Mouse (Mus musculus): Measurements from ENCODE around the gene Mpv17l2.

Gene Mpv17l2

DNA sequence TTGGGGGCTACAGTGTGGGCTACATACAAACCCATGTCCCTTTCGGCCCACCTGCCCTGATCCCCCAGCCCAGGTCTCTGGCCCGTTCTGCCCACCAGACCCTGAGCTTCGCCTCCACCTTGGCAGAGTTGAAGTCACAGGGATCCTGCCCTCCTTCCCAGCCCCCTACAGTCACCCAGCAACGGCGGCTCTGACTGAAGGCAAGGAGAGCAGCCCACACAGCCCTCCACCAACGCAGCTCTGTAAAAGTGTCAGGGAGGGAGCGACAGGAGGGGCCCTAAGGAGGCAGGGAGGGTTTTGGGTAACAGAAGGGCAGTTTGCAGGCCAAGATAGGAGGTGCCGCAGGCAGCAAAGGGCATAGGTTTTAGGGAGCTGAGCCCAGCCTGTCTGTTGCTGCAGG is 30.1 kb upstream of the Mpv17l2 start:
- no peak for DNase-seq (ENCODE audit: inconsistent ontology term)

DNA sequence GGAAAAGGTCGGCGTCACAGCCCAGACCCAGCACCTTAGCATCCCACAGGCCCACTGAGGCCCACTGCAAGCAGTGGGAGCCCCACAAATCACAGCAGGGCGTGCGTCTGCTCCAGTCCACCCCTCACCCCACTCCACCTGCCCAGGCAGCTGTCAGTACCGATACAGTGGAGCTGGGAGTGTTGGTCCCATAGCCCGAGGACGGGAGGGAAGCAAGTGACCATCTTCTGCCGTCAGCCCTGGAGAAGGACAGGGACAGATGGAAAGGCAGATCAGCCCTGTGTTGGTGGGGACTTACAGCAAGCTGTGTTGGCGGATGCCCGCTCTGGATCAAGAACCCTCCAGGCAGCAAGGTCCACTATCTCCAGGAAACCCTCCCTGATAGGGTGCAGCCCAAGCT is 28.3 kb upstream of the Mpv17l2 start:
- DNase-seq (ENCODE audit: inconsistent ontology term) = no peak

DNA sequence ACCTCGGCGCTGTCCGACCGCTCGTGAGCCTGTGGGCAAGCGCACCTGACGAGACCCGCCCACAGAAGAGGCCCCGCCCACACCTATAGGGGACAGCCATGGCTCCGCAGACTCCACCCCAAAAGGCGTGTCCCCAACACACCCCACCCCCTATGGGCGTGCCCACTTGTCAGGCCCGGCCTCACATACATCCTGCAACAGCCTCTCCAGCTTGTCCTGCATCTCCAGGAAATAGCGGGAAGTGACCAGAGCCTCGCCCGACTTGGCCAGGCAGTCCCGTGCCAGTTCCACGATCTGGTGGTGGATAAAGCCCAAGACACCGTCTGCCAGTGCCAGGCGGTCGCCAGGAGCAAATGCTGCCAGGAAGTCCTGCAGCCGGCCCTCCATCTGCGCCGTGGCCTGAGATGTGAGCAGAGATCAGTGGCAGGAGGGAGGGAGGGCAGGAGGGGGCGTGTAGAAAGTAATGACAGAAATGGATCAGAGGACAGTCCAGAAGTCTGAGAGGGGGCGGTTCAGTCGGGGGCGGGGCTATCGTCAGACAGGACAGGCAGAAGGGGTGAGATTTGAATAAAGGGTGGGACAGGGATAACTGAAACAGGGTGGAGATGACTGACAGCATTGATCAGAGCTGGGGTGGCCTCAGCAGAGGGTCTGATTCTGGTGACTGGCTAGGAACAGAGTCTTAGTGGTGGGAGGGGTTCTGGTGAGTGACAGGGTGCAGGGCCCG is 27.4 kb upstream of the Mpv17l2 start:
- DNase-seq (ENCODE audit: inconsistent ontology term) = no peak

DNA sequence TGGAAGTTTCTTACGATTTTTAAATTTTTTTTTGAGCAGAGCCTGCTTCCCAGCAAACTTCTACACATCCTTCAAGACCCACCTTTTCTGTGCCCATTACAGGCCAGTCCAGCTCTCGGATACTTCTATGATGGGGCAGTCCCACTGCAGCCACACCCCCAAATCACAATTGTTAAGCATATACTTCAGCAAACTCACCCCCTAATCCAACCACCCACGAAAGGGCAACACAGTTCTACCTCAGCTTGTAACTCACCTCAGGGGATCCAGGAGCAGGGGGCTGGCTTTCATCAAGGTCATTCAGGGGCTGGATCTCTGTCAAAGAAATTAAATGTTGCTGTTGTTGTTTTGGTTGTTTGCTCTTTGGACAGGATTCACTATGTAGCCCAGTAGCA is 26.3 kb upstream of the Mpv17l2 start:
- no peak for DNase-seq (ENCODE audit: inconsistent ontology term)

DNA sequence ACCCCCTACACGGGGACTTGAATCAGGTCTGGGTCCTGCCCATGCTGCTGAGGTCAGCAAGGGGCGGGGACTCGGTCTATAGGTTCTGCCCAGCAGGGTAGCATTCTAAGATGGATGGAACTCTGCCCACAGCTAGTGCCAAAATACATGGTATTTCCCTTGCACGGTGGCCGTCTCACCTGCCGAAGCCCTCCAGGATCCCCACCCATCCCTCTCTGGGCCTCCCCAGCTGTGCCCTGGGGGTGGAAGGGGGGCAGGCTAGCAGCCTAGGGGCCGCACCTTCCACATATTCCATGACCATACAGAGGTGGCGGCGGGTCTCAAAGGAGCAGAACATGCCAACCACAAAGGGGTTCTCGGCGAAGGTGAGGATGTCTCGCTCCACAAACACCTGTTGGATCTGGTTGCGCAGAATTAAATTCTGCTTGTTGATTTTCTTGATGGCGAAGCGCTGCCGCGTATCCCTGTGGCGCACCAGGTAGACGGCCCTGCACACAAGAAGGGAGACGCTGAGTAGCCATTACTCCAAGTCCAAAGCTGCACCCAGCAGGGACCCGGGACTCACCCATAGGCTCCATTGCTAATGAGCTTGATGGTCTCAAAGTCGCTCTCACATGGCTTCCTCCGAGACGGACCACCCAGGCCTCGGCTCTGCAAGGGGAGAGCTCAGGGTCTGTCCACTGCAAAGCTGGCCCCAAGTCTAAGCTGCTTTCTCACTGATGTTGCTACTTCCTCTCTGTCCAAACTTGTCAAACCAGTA is 25.7 kb upstream of the Mpv17l2 start:
- DNase-seq (ENCODE audit: inconsistent ontology term) = no peak

DNA sequence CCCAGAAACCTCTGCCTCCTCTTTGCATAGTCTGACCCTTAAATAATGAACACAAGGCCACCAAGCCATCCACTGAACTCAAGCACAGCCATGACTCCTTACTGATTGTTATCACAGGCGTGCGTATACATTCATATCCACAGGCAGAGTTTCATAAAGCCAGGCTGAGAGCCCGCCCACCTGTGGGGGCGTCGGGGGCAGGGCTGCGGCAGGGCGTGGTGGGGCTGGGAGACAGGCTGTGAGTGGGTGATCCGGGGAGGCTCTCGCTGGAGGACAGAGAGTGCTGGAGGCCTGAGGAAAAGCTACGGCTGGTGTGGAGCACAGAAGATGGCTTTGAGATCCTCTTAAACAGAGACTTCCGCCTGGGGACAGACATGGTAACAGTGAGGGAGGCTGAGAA is 19.3 kb upstream of the Mpv17l2 start:
- no peak for DNase-seq (ENCODE audit: inconsistent ontology term)

DNA sequence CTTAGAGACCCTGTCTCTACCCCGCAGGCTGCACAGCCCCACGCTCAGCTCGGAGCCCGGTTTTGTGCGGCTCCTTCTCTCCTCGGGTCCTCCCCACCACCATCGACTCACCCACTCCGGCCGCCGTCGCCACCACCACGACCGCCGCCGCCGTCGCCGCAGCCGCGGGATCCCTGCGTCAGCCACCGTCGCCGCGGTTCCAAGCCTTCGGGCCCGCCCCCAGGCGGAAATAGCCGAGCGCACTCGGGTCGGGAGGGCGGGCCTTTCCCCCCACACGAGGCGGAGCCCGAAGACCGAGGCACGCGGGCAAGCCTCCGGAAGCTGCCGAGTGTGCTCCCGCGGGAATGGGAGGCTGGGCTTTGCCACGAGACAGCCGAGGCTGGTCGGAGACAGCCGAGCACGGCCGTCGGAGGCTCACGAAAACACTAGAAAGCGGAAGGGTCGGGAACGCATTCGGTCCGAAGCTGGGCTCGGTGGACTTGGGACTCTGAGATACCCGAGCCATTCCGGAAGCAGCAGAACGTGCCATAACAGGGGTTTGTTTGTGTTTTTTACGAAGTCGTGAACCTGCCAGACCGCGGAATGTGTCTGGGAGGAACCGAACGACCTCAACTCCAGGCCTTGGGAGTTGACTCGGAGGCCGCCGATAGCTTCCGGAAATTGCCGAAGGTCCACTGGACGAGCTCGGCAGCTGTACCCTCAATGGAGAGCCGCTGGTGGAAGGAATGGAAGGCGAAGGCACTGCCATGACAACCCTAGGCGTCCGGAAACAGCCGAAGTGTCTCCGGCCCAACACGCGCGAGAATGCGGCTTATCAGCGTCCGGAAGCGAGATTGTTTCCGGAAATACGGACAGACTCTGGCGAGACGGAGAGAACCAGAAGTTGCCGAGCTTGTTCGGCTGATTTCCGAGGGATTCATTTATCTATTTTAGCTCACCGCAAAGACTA is 16.0 kb upstream of the Mpv17l2 start, which contains the start of gene Pik3r2:
TSS of gene Pik3r2 (minus strand) at position 218 of the 949 bp plus-strand sequence.
- peak; percentile 98 for DNase-seq (ENCODE audit: inconsistent ontology term)

DNA sequence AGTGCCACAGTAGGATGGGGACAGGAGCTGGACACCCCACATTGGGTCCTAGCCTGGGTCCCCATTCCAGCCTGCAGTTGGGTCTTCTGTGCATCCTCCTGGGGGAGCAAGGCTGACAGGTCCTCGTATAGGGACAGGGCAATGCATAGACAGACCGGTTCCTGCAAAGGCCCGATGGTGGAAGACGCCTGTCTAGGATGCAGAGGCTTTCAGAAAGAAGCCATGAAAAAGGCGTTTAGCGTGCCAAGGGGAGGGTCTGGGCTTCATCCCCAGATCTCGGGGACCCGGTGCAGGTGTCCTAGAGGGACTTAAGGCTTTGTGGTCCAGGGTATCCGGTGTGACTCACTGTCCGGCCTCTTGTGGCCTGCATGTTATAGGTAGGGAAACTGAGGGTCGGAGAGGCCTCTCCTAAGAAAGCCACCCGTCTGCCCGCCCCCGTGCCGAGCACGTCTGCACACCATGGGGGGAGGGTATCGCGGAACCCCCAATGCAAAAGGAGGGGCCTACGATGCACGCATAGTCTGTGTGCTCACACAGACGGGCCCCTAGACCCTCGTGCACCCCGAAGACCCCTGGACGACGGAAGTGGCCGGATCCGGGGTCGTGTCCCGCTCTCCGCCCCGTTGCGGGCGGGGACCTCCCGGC is 15.2 kb upstream of the Mpv17l2 start:
- DNase-seq (ENCODE audit: inconsistent ontology term) = peak; percentile 37

DNA sequence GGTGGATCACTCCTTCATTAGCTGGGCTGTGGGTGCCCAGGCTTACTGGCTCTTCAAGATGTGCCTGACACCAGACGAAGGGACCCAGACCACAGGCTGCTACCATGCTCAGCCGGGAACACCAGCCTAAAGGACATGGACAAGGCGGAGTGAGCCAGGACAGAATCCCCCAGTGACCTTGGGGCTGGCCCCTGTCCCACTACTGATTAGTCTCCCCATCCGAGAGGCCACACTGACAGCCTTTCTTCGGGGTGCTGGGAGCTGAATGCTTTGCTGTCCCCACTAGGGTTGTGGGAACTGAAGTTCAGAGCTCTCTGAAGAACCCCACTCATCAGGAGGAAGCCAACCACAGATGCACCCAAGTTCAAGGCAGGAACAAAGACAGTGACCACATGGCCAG is 14.5 kb upstream of the Mpv17l2 start:
- no peak for DNase-seq (ENCODE audit: inconsistent ontology term)

DNA sequence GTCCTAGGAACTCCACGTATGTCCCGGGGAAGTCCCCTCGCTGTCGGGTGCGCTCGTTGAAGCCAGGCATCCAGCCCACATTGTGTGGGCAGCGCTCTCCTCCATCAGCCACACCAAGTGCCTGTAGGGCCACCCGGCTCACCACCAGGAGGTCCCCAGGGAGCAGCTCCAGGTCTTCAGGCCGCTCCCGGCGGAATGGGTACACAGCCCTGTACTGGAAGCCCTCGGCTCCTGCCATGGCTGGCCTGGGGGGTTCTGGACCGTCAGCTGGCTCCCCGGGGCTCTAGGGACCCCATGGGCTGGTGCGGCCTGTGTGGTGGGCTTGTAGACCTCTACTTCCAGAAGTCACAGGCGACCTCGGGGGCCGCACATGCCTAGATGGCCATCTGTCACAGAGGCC is 14.0 kb upstream of the Mpv17l2 start:
- DNase-seq (ENCODE audit: inconsistent ontology term) = no peak

DNA sequence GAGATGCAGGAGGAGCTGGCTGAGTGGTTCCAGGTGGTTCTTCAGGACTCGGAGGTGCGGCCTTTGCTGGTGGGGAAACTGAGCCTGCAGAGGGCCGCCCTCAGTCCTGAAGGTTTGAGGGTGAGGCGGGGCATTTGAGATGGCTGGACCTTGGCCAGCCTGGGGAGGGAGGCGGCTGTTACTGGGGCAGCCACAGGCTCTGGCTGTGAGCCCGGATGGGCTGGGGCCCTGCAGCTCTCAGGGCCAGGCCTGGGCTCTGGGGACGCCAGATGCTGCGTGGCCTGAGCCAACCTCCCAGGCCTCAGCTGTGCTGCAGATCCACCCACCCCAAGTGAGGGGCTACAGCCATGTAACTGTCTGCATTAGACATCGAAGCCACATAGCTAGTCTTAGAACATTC is 13.1 kb upstream of the Mpv17l2 start:
- DNase-seq (ENCODE audit: inconsistent ontology term) = peak; percentile 89

DNA sequence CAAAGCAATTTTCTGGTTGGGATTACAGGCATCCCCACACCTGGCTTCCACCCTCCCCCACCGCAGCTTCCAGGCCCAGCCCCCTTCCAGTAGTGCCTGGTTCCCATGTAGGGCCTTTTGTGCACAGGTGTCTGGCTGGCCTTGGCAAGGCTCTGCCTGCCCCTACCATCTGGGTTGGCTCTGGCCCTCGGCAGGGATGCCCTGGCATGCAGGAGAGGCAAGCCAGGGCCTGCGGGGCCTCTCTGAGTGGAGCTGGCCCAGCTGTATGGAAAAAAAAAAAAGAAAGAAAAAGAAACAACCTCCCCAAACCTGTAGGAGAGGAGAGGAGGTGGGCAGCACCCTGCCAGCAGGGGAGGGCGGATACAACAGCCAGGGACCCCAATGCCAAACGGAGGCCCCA is 12.7 kb upstream of the Mpv17l2 start:
- peak; percentile 56 for DNase-seq (ENCODE audit: inconsistent ontology term)

DNA sequence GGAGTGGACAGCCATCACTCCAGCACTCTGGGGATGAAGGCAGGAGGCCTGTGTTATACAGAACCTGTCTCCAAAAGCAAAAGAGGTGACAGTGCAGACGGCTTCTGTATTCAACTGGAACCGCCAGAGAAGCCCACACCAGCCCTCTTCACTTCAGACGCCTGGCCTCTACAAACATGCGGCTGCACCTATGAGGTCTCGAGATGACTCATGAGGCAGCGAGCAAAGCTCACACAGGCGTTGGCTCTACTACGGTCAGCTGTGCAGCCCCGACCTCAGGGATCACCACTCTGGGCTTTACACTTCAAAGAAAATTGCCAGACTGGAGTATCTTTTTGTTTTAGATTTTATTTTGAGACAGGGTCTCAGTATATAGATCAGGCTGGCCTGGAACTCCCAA is 12.1 kb upstream of the Mpv17l2 start:
- no peak for DNase-seq (ENCODE audit: inconsistent ontology term)

DNA sequence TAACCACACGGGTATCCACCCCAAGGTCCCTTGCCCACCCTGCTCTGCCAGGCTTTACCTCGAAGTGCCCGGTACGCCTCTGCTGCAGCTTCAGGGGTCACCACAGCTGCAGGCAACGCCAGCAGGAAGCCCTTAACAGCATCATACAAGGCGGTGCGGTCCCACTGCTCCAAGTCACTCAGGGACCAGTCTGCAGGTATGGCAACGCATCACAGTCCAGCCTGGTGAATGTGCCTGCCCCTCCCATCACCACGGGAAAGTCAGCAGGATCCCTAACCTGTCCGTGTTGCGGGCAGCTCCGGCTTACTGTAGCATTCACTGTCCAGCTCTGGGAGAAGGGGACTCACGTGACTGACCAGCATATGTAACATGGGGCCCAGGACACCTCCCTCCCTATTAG is 11.3 kb upstream of the Mpv17l2 start:
- no peak for DNase-seq (ENCODE audit: inconsistent ontology term)

DNA sequence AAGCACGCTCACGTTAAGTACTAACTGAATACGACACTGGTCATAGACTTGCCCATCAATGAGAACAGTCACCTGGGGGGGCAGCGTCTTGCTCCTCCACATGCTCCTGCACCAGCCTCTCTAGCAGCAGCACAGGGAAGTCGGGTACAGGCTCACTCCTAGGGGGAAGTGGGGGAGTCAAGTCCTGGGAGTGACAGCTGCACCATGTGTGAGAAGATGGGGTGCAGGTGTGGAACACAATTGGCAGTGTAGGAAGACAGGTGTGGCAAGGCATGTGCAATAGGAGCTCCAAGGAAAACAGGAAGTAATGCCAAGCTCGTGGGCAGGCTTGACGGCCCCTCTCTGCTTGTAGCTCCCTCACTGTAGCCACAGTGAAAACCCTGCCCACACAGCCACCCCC is 10.5 kb upstream of the Mpv17l2 start:
- no peak for DNase-seq (ENCODE audit: inconsistent ontology term)

DNA sequence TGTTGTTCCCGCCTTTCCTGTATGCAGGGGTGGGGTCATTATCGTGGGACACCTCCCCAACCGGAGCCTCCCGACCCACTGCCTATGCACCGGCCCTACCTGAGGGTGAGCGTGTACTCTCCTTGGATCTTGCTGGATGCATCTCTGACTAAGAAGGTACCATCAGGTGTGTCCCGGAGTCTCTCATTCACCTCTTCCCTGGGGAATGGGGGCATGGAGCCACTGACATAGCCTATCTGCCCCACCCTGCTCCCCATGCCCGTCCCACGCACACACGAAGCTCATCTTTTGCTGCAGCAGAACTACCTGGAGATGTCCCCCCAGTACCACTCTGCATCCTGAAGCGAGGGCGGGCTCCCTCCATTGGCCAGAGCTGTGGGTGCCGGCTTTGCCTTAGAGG is 10.0 kb upstream of the Mpv17l2 start:
- DNase-seq (ENCODE audit: inconsistent ontology term) = no peak

DNA sequence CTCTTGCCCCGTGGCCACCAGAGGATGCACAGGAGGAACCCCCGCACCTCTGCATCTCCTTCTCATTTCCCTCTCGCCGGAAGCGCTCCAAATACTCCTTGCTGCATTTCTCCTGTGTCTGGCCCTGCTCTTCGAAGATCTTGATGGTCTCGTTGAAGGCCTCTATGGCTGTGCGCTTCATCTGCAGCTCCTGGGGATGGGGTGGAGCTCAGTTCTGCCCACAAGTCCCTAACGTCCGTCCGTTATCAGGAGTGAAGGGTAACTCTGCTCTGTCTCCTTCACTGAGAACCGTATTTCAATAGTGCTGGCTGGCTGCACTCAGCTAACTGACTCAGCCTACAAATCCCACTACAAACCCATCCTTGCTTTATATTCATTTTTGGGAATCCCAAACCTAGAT is 9.1 kb upstream of the Mpv17l2 start:
- no peak for DNase-seq (ENCODE audit: inconsistent ontology term)

DNA sequence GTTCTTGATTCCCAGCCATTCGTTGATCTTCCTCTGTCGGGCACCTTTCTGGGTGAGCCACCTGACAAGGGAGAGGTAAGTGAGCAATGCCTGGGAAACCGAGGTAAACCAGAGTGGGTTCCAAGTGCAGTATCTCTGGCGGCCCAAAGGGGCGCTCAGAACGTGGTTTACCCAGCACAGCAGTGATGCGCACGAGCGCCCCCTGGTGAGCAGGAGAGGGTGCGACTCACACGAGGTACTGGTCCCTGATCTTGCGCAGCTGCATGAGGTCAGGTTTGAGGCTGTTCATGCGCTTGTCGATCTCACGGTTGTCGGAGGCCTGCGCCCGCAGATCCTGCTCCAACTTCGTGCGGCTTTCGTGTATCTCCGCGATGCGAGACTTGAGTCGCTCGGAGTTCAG is 8.6 kb upstream of the Mpv17l2 start:
- DNase-seq (ENCODE audit: inconsistent ontology term) = peak; percentile 90

DNA sequence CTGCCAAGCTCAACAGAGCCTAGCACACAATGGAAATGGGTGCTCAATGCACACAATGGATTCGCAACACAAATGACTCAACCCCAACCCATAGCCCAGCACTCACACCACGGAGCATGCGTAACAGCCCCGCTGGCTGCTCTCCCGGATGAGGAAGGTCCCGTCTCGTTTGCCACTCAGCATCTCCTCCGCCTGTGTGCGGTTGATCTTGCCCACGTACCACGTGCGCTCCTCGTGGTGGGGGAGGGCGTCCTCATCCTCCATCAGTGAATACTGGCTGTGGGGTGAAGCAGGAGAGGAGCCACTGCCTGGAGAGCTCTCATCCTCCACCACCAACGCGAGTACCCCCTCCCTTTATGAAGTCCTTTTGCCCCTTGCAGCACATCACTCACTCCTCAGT is 8.2 kb upstream of the Mpv17l2 start:
- no peak for DNase-seq (ENCODE audit: inconsistent ontology term)

DNA sequence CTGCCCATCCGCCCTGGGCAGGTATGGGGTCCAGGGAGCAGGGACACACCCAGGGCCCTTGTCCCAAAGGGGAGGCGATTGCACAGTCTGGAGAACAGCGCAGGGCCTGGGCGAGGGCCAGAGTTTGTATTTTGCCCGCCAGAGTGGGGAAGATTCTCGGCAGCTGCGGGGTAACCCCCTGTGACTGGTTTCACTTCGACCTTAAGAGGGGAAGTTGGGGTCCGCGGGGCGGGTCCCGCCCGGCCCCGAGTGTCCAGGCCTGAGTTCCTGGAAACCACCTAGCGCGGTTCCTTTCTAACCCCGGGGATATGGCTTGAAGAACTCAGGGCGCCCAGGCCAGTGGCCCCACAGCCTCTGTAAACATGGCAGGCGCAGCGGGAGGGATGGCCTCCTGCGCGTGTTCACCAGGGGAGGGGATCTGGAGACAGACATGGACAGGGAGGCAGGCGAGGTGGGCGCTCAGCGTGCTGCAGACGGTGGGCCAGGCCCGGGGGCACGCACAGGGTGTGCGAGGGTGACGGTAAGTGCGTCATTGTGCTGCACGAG is 7.6 kb upstream of the Mpv17l2 start:
- no peak for DNase-seq (ENCODE audit: inconsistent ontology term)

DNA sequence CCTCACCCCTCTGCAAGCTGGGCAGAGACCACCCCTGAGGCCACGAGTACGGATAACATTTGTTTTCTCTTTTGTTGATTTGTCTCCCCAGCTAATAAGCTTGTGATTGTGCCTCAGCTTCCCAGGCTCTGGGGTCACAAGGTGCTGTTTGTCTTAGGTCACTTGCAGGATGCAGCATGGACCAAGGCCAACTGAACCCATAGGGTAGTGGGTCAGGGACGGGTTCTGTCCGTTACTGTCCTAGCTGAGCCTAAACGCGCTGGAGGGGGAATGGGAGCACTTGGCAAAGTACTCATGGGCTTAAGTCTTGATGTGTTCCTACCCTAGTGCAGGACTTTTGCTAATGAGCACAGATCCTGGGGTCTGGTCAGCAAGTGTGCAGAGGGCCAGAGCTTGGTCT is 6.8 kb upstream of the Mpv17l2 start:
- DNase-seq (ENCODE audit: inconsistent ontology term) = no peak
